8 mouse cellular contexts compared by ENCODE assay signal in the genomic region with DNA sequence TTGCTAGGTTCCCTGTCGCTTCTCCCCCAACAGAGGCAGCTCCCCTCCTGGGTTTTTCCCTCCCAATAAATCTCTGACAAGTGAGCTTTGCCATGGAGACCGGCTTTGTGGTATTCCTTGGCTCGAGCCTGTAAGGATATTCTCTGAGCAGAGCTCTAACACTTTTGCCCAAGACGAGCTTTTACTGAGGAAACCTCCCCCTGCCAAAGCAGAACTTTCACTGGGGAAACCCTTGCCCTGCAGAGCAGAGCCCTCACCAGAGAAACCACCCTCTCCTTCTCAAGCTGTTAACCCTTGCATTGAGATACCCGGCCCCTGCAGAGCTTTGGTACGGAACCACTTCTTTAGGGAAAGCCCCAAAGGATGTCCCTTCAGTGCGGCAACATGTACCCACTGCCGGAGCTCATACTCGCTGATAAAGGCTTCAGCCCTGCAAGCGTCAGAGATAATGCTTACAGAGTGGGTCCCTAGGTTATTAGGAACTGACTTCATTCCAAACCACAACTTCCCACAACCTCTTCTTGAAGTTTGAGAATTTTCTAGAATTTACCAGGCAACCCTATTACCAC. TPM values are rescaled to one million over a fixed set of nuclear protein-coding genes. Genes with fewer than 3 reads are reported as not detected.
DNase-seq lines count a peak whose midpoint lies in the region; ATAC-seq and TF ChIP-seq lines count a peak whose summit lies in the region.

No protein-coding gene starts in this region.

- peaks cover 10 to 82% of the 10 kb centered on the region in 2 experiments for H3K4me1 ChIP-seq in CH12.LX (ENCODE audit: control insufficient read depth in 1 of 2, insufficient read depth in 2 of 2)
- H3K4me1 ChIP-seq in heart, postnatal 0 days (ENCODE audit: control insufficient read depth, insufficient read depth), result peaks cover 10% of the 10 kb centered on the region; the same call in 1 of the 2 replicates
- H3K4me1 ChIP-seq in midbrain, embryonic 10.5 days, result peaks cover 15% of the 10 kb centered on the region

- ATAC-seq in heart, postnatal 0 days (ENCODE audit: insufficient read depth, low read depth), result no peak

- in situ Hi-C loops in CH12.LX (cut with MboI; ENCODE audit: low pct_ligation_motif_present, low pct_unique_long_range_greater_than_20kb, low sequenced_read_pairs), result no loop called here

- H3K27me3 ChIP-seq in CH12.LX (replicated peaks), result no peaks in the 10 kb centered on the region
- H3K27me3 ChIP-seq in heart, postnatal 0 days (ENCODE audit: control insufficient read depth, insufficient read depth, low read length), result no peaks in the 10 kb centered on the region
- no peaks in the 10 kb centered on the region for H3K27me3 ChIP-seq in midbrain, embryonic 10.5 days (ENCODE audit: low read depth, poor library complexity, severe bottlenecking)

- intact Hi-C loops in heart, postnatal 36 days (cut with DNase I), result no loop called here

- H3K79me2 ChIP-seq in CH12.LX (replicated peaks; ENCODE audit: control insufficient read depth, extremely low read depth, insufficient read depth, poor library complexity, severe bottlenecking), result 0 out of 2 replicates have a peak, but pooled peaks cover 2% of the 10 kb centered on the region

- peak; percentile 77 for TF ChIP-seq EP300 in CH12.LX (IDR thresholded peaks at IDR 0.05; ENCODE audit: low read length)
- no peak for TF ChIP-seq EP300 in heart, postnatal 0 days (IDR thresholded peaks at IDR 0.05; ENCODE audit: low read depth)

- no peak overlapping the region for H3K9ac ChIP-seq in CH12.LX (ENCODE audit: insufficient read depth, low read depth)
- H3K9ac ChIP-seq in heart, postnatal 0 days (replicated peaks; ENCODE audit: low read depth, low read length), result no peak overlapping the region

- DNase-seq in heart, adult 8-10 months (ENCODE audit: low spot score), result peak; percentile 15
- no peak for DNase-seq in heart, postnatal 36 days
- peak; percentile 93 for DNase-seq in CH12.LX (ENCODE audit: extremely low read depth)
- DNase-seq in heart, postnatal 0 days (ENCODE audit: low spot score), result no peak
- no peak for DNase-seq in midbrain, embryonic 10.5 days (ENCODE audit: low spot score)
- no peak for DNase-seq in cerebellum, postnatal 4 days (ENCODE audit: low spot score in 2 of 2)
- DNase-seq in urinary bladder, postnatal 25 days (ENCODE audit: low spot score), result no peak
- no peak for DNase-seq in gastrocnemius, adult 18-20 months (ENCODE audit: low spot score)

- peaks cover 3 to 27% of the 10 kb centered on the region in 2 experiments for H3K36me3 ChIP-seq in CH12.LX (replicated peaks in 1 of 2; ENCODE audit: control insufficient read depth in 1 of 2, insufficient read depth in 1 of 2, low read length in 1 of 2)
- H3K36me3 ChIP-seq in heart, postnatal 0 days (replicated peaks; ENCODE audit: control insufficient read depth, insufficient read depth, low read length), result peaks cover 8% of the 10 kb centered on the region
- no peaks in the 10 kb centered on the region for H3K36me3 ChIP-seq in midbrain, embryonic 10.5 days

- dilution Hi-C loops in CH12.LX (cut with MboI; ENCODE audit: extremely low pct_ligation_motif_present, extremely low pct_unique_long_range_greater_than_20kb, low sequenced_read_pairs), result no loop called here

- peak; percentile 5 for TF ChIP-seq RAD21 in CH12.LX (IDR thresholded peaks at IDR 0.05; ENCODE audit: low read depth, low read length)

- no peak for TF ChIP-seq POLR2A in CH12.LX (IDR thresholded peaks at IDR 0.05; ENCODE audit: low read depth, low read length)

- WGBS in heart, postnatal 0 days, result 20% methylated on average over 10 of the region's 10 CpGs
- WGBS in midbrain, embryonic 10.5 days, result 46% methylated on average over 10 of the region's 10 CpGs

- TF ChIP-seq CTCF in CH12.LX (conservative IDR thresholded peaks at IDR 0.05 in 1 of 2, IDR thresholded peaks at IDR 0.05 in 1 of 2; ENCODE audit: low read depth in 2 of 2, low read length in 2 of 2), result no peak
- no peak for TF ChIP-seq CTCF in heart, postnatal 0 days (IDR thresholded peaks at IDR 0.05; ENCODE audit: low read depth)

- no peak overlapping the region for H3K4me3 ChIP-seq in CH12.LX (replicated peaks in 1 of 3; ENCODE audit: low read depth in 2 of 3, low read length in 2 of 3, poor library complexity in 1 of 3)
- no peak overlapping the region for H3K4me3 ChIP-seq in heart, postnatal 0 days (ENCODE audit: low read depth, low read length)
- H3K4me3 ChIP-seq in midbrain, embryonic 10.5 days, result no peak overlapping the region

- H3K4me2 ChIP-seq in CH12.LX (ENCODE audit: insufficient read depth, low read depth, poor library complexity, severe bottlenecking), result peak overlapping the region; percentile 98
- H3K4me2 ChIP-seq in heart, postnatal 0 days (ENCODE audit: low read depth, low read length), result peak overlapping the region; percentile 48

- peaks cover 2% of the 10 kb centered on the region for H3K9me3 ChIP-seq in CH12.LX (replicated peaks; ENCODE audit: low read length)
- H3K9me3 ChIP-seq in heart, postnatal 0 days (replicated peaks; ENCODE audit: control insufficient read depth, low read length), result no peaks in the 10 kb centered on the region
- H3K9me3 ChIP-seq in midbrain, embryonic 10.5 days (replicated peaks), result no peaks in the 10 kb centered on the region

- no peak overlapping the region for H3K27ac ChIP-seq in CH12.LX (ENCODE audit: insufficient read depth, low read depth)
- H3K27ac ChIP-seq in heart, postnatal 0 days (ENCODE audit: low read depth), result no peak overlapping the region
- H3K27ac ChIP-seq in midbrain, embryonic 10.5 days (replicated peaks), result peak overlapping the region; percentile 33

TF ChIP-seq in CH12.LX, 34 proteins besides CTCF, POLR2A, EP300 and RAD21:
- TF ChIP-seq CHD2 (IDR thresholded peaks at IDR 0.05; ENCODE audit: low read length) (peak; percentile 64; the same call in 1 of the 2 replicates), JUN (IDR thresholded peaks at IDR 0.05; ENCODE audit: insufficient read depth, low read depth, low read length) (peak; percentile 15; the same call in 1 of the 2 replicates), TCF12 (IDR thresholded peaks at IDR 0.05; ENCODE audit: low read depth, low read length) (peak; percentile 69), ZC3H11A (IDR thresholded peaks at IDR 0.05; ENCODE audit: low read depth, low read length) (no peak; the same call in 1 of the 2 replicates), ETS1 (conservative IDR thresholded peaks at IDR 0.05; ENCODE audit: low read depth, low read length) (peak; percentile 95), MXI1 (IDR thresholded peaks at IDR 0.05; ENCODE audit: low read depth, low read length) (peak; percentile 46; the same call in 1 of the 2 replicates), ELF1 (IDR thresholded peaks at IDR 0.05; ENCODE audit: low read depth, low read length) (no peak; the same call in 1 of the 2 replicates), BHLHE40 (IDR thresholded peaks at IDR 0.05; ENCODE audit: low read depth, low read length) (peak; percentile 83), HCFC1 (IDR thresholded peaks at IDR 0.05; ENCODE audit: low read depth, low read length) (peak; percentile 28; the same call in 1 of the 2 replicates), ZNF384 (IDR thresholded peaks at IDR 0.05; ENCODE audit: low read depth, low read length) (peak; percentile 64), MEF2A (IDR thresholded peaks at IDR 0.05; ENCODE audit: borderline replicate concordance, low read depth, low read length) (peak; percentile 90), E2F4 (IDR thresholded peaks at IDR 0.05; ENCODE audit: insufficient replicate concordance, low read depth, low read length) (no peak), JUND (conservative IDR thresholded peaks at IDR 0.05; ENCODE audit: low read depth, low read length) (peak; percentile 48; the same call in 1 of the 2 replicates), NELFE (IDR thresholded peaks at IDR 0.05; ENCODE audit: low read depth, low read length) (0 out of 2 replicates have a peak, but pooled peaks have one; percentile 19), ZMIZ1 (IDR thresholded peaks at IDR 0.05; ENCODE audit: low read depth, low read length) (0 out of 2 replicates have a peak, but pooled peaks have one; percentile 38), MAZ (IDR thresholded peaks at IDR 0.05; ENCODE audit: low read depth, low read length) (peak; percentile 88), ZKSCAN1 (IDR thresholded peaks at IDR 0.05; ENCODE audit: borderline replicate concordance, low read depth, low read length) (no peak), SIN3A (IDR thresholded peaks at IDR 0.05; ENCODE audit: low read length) (peak; percentile 91), IRF4 (IDR thresholded peaks at IDR 0.05; ENCODE audit: low read depth, low read length) (peak; percentile 83), RCOR1 (conservative IDR thresholded peaks at IDR 0.05; ENCODE audit: low read depth, low read length) (peak; percentile 88; the same call in 1 of the 2 replicates), MAFK (IDR thresholded peaks at IDR 0.05; ENCODE audit: insufficient replicate concordance, low read length) (peak; percentile 79), UBTF (IDR thresholded peaks at IDR 0.05; ENCODE audit: low read depth, low read length) (peak; percentile 48; the same call in 1 of the 2 replicates), MAX (IDR thresholded peaks at IDR 0.05; ENCODE audit: low read length) (no peak)

RNA-seq across cellular contexts. Expression of gene Tec, which starts 50.7 kb away (rescaled TPM):
- 10 to 100 TPM; 13.2 to 14.5 (median 13.5) TPM for total RNA-seq in heart, adult 8-10 months (2022)
- 10 to 100 TPM; 11.0 to 16.9 TPM for total RNA-seq in heart, postnatal 36 days (2021)
- total RNA-seq in CH12.LX (2012; rRNA removed), result 7.9 and 11.4 TPM in 2 replicates
- total RNA-seq in CH12.LX (2014; rRNA removed), result 20.1 and 21.5 TPM in 2 replicates
- 25.6 and 25.9 TPM in 2 replicates for polyA plus RNA-seq in CH12.LX (2012; ENCODE audit: insufficient read length, low read depth)
- total RNA-seq in heart, postnatal 0 days (2014; rRNA removed; ENCODE audit: low replicate concordance), result 4.2 and 11.1 TPM in 2 replicates
- polyA plus RNA-seq in heart, postnatal 0 days (2015; fragmentation: Nextera tagmentation; extraction: Ambion mirVana), result 16.2 TPM in 2 replicates
- 3.2 and 4.6 TPM in 2 replicates for polyA plus RNA-seq in midbrain, embryonic 10.5 days (2016; fragmentation: Nextera tagmentation; extraction: Ambion mirVana)
- total RNA-seq in gastrocnemius, adult 18-20 months (2021), result 1 to 10 TPM; 2.0 to 2.7 TPM

Comparison
In these comparisons a context has a peak if more than half of its experiments do, and no peak if none do; other contexts are left out.
1. DNase-seq: peak in heart, adult 8-10 months (single experiment) and CH12.LX (single experiment); none in heart, postnatal 36 days (0 of 2), heart, postnatal 0 days (single experiment), midbrain, embryonic 10.5 days (single experiment), cerebellum, postnatal 4 days (0 of 2), urinary bladder, postnatal 25 days (single experiment) and gastrocnemius, adult 18-20 months (single experiment).